Mouse (Mus musculus) megakaryocyte, embryonic 14.5 days (primary cell): Measurements from ENCODE around the gene Filip1l. TPM values are rescaled to one million over a fixed set of nuclear protein-coding genes. Genes with fewer than 3 reads are reported as not detected.

Source experiments
- H3K27me3 ChIP-seq: replicated peaks from 2 replicates; pipeline ENCODE3; 2012; ENCODE audit warnings: inconsistent platforms
- H3K36me3 ChIP-seq: replicated peaks from 2 replicates; pipeline ENCODE3; 2012; ENCODE audit warnings: low read length, inconsistent platforms, mixed read lengths
- H3K4me1 ChIP-seq: 2 replicates; pipeline ENCODE4 v1.6.1; 2012; ENCODE audit warnings: inconsistent platforms
- H3K4me3 ChIP-seq: replicated peaks from 2 replicates; pipeline ENCODE3; 2012; ENCODE audit warnings: moderate library complexity, mild to moderate bottlenecking, inconsistent platforms
- H3K9me3 ChIP-seq: 2 replicates; pipeline ENCODE4 v1.6.1; 2012; ENCODE audit warnings: inconsistent platforms
- FLI1 ChIP-seq: IDR thresholded peaks from 2 replicates; pipeline ENCODE4 v1.6.1; 2012; ENCODE audit warnings: low read length, inconsistent platforms, mixed read lengths
- GATA1 ChIP-seq: IDR thresholded peaks from 3 replicates; pipeline ENCODE4 v1.6.1; 2012; ENCODE audit warnings: mixed read lengths, low read length, inconsistent platforms, borderline replicate concordance
- polyA plus RNA-seq: library from polyadenylated mRNA; stranded (reverse); fragments of >175 nt; gene quantifications from 2 replicates; pipeline ENCODE4 v1.2.3, GENCODE M21; 2012; ENCODE audit warnings: low replicate concordance; ENCODE audit not compliant: insufficient read depth

Gene Filip1l
- polyA plus RNA-seq, 1 experiment, result 1.7 TPM

GRCm38 (mm10) chr16:57427516-57428285 is 74.8 kb downstream of the Filip1l start:
- H3K4me1 ChIP-seq, result peaks cover 29% of the 10 kb centered on the region
- no peak overlapping the region for H3K4me3 ChIP-seq
- TF ChIP-seq GATA1 (no peak), FLI1 (no peak)
- no peaks in the 10 kb centered on the region for H3K36me3 ChIP-seq
- H3K27me3 ChIP-seq, result no peaks in the 10 kb centered on the region
- H3K9me3 ChIP-seq, result no peaks in the 10 kb centered on the region

GRCm38 (mm10) chr16:57428977-57429376 is 76.1 kb downstream of the Filip1l start:
- Histone ChIP-seq H3K36me3 (no peaks in the 10 kb centered on the region), H3K9me3 (no peaks in the 10 kb centered on the region), H3K4me1 (peaks cover 30% of the 10 kb centered on the region), H3K27me3 (no peaks in the 10 kb centered on the region), H3K4me3 (no peak overlapping the region)
- no peak for TF ChIP-seq FLI1
- TF ChIP-seq GATA1, result no peak

- H3K27me3 ChIP-seq, result no peaks in the 10 kb centered on the region
- peak overlapping the region; percentile 29 for H3K4me3 ChIP-seq
- H3K9me3 ChIP-seq, result no peaks in the 10 kb centered on the region
- no peaks in the 10 kb centered on the region for H3K36me3 ChIP-seq
- no peak for TF ChIP-seq FLI1
- TF ChIP-seq GATA1, result no peak
- H3K4me1 ChIP-seq, result peaks cover 50% of the 10 kb centered on the region
Measured at GRCm38 (mm10) chr16:57431294-57431693, 78.4 kb downstream of the Filip1l start.

GRCm38 (mm10) chr16:57433173-57433572 is 80.3 kb downstream of the Filip1l start:
- Histone ChIP-seq H3K9me3 (no peaks in the 10 kb centered on the region), H3K4me3 (no peak overlapping the region), H3K4me1 (peaks cover 56% of the 10 kb centered on the region), H3K27me3 (no peaks in the 10 kb centered on the region), H3K36me3 (no peaks in the 10 kb centered on the region)
- TF ChIP-seq GATA1, result no peak
- TF ChIP-seq FLI1, result no peak

- H3K36me3 ChIP-seq, result no peaks in the 10 kb centered on the region
- TF ChIP-seq FLI1 (no peak), GATA1 (no peak)
- H3K27me3 ChIP-seq, result no peaks in the 10 kb centered on the region
- H3K9me3 ChIP-seq, result no peaks in the 10 kb centered on the region
- H3K4me3 ChIP-seq, result no peak overlapping the region
- H3K4me1 ChIP-seq, result peaks cover 61% of the 10 kb centered on the region
Measured at GRCm38 (mm10) chr16:57433671-57434070, 80.8 kb downstream of the Filip1l start.

GRCm38 (mm10) chr16:57434640-57435039 is 81.7 kb downstream of the Filip1l start:
- Histone ChIP-seq H3K27me3 (no peaks in the 10 kb centered on the region), H3K9me3 (no peaks in the 10 kb centered on the region), H3K4me1 (peaks cover 70% of the 10 kb centered on the region), H3K36me3 (no peaks in the 10 kb centered on the region), H3K4me3 (peak overlapping the region; percentile 76)
- no peak for TF ChIP-seq GATA1

- H3K36me3 ChIP-seq, result no peaks in the 10 kb centered on the region
- H3K27me3 ChIP-seq, result no peaks in the 10 kb centered on the region
- TF ChIP-seq GATA1, result no peak
- TF ChIP-seq FLI1, result no peak
- peaks cover 81% of the 10 kb centered on the region for H3K4me1 ChIP-seq
- H3K4me3 ChIP-seq, result no peak overlapping the region
- H3K9me3 ChIP-seq, result no peaks in the 10 kb centered on the region
Measured at GRCm38 (mm10) chr16:57437523-57438287, 84.8 kb downstream of the Filip1l start.

GRCm38 (mm10) chr16:57438288-57438685 is 85.4 kb downstream of the Filip1l start:
- TF ChIP-seq FLI1, result no peak
- Histone ChIP-seq H3K9me3 (no peaks in the 10 kb centered on the region), H3K4me1 (peaks cover 77% of the 10 kb centered on the region), H3K27me3 (no peaks in the 10 kb centered on the region), H3K36me3 (no peaks in the 10 kb centered on the region), H3K4me3 (no peak overlapping the region)

GRCm38 (mm10) chr16:57439206-57439605 is 86.3 kb downstream of the Filip1l start:
- no peaks in the 10 kb centered on the region for H3K27me3 ChIP-seq
- peaks cover 69% of the 10 kb centered on the region for H3K4me1 ChIP-seq
- no peak overlapping the region for H3K4me3 ChIP-seq
- H3K36me3 ChIP-seq, result no peaks in the 10 kb centered on the region
- H3K9me3 ChIP-seq, result no peaks in the 10 kb centered on the region
- TF ChIP-seq GATA1 (no peak), FLI1 (no peak)
